Mouse (Mus musculus) cerebellum, adult 2 months (tissue): Measurements from ENCODE around the gene Gm10230.
"Not testable (repeated sequence)": the region's sequence is repeated elsewhere in the genome, so short reads cannot be mapped to it uniquely, and the experiment has no call there.

Source experiments
- CTCF ChIP-seq: fragments of 200-500 bp; IDR thresholded peaks from 2 replicates; pipeline ENCODE4 v1.5.1; 2011; ENCODE audit warnings: low read depth, mild to moderate bottlenecking, control low read depth, low read length, moderate library complexity, borderline replicate concordance; ENCODE audit not compliant: insufficient read depth
- POLR2A ChIP-seq: fragments of 200-500 bp; IDR thresholded peaks from 2 replicates; pipeline ENCODE4 v1.6.1; 2011; ENCODE audit warnings: low read length, control low read depth, borderline replicate concordance; ENCODE audit not compliant: insufficient read depth

DNA sequence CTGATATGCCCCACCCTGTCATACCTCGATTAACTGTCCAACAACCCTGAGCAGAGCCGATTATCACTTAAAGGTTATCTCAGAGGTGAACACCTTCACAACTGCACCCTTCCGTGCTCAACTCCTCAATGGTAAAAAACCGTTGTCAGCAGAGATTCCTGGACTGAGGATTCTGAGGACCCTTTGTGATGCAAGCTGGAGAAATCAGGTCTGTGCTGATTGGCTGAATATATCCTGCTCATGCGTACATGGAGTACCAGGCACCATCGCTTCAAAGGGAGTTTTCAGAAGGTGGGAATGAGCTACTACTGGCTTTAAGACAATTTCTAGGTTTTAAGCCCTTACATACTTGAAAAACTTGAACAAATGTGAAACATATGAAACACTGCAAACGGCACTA, at the start of gene Gm10230:
- TF ChIP-seq POLR2A, CTCF: not testable (repeated sequence)
